Mouse (Mus musculus) Muller cell, postnatal 12 days (primary cell): ENCODE data around the gene Psma5.

Source experiments
- DNase-seq: peaks from one replicate; pipeline ENCODE4 v3.0.0-alpha.2; 2015; ENCODE audit errors: inconsistent ontology term

Gene Psma5

GRCm38 (mm10) chr3:108304747-108305146 is 48.0 kb downstream of the Psma5 start:
- DNase-seq: no peak

GRCm38 (mm10) chr3:108306387-108306786 is 49.7 kb downstream of the Psma5 start:
- peak; percentile 36 for DNase-seq

GRCm38 (mm10) chr3:108307485-108307884 is 50.8 kb downstream of the Psma5 start:
- no peak for DNase-seq

GRCm38 (mm10) chr3:108310921-108311341 is 54.2 kb downstream of the Psma5 start:
- peak; percentile 70 for DNase-seq

- DNase-seq: no peak
These were observed 55.0 kb downstream of the Psma5 start for GRCm38 (mm10) chr3:108311688-108312087.

GRCm38 (mm10) chr3:108312414-108312813 is 55.7 kb downstream of the Psma5 start:
- no peak for DNase-seq

GRCm38 (mm10) chr3:108313138-108313537 is 56.4 kb downstream of the Psma5 start:
- DNase-seq: peak; percentile 62

GRCm38 (mm10) chr3:108314038-108314675 is 57.4 kb downstream of the Psma5 start:
- no peak for DNase-seq

- peak; percentile 20 for DNase-seq
These were observed 61.8 kb downstream of the Psma5 start for GRCm38 (mm10) chr3:108318517-108318916.

GRCm38 (mm10) chr3:108321671-108322070 is 64.9 kb downstream of the Psma5 start:
- DNase-seq: no peak

GRCm38 (mm10) chr3:108322136-108322535 is 65.4 kb downstream of the Psma5 start:
- DNase-seq: no peak

GRCm38 (mm10) chr3:108322962-108323361 is 66.2 kb downstream of the Psma5 start:
- no peak for DNase-seq

GRCm38 (mm10) chr3:108324837-108325236 is 68.1 kb downstream of the Psma5 start:
- no peak for DNase-seq

- no peak for DNase-seq
These were observed 68.8 kb downstream of the Psma5 start for GRCm38 (mm10) chr3:108325521-108325920.

- no peak for DNase-seq
These were observed 70.5 kb downstream of the Psma5 start for GRCm38 (mm10) chr3:108327275-108327674.

GRCm38 (mm10) chr3:108327916-108328315 is 71.2 kb downstream of the Psma5 start:
- DNase-seq: peak; percentile 29

GRCm38 (mm10) chr3:108328441-108328841 is 71.7 kb downstream of the Psma5 start:
- peak; percentile 70 for DNase-seq
